Mouse (Mus musculus) bone marrow, adult 2 months (tissue): ENCODE results near the gene Slfn1.

Experiments used
- CTCF ChIP-seq: fragments of 200-500 bp; IDR thresholded peaks from 2 replicates; pipeline ENCODE4 v1.5.1; 2011; ENCODE audit warnings: low read length, control low read depth; ENCODE audit not compliant: control insufficient read depth, insufficient read depth
- POLR2A ChIP-seq: fragments of 200-500 bp; IDR thresholded peaks from 2 replicates; pipeline ENCODE4 v1.6.1; 2011; ENCODE audit warnings: low read depth, mild to moderate bottlenecking, control low read depth, low read length, borderline replicate concordance; ENCODE audit not compliant: control insufficient read depth

DNA sequence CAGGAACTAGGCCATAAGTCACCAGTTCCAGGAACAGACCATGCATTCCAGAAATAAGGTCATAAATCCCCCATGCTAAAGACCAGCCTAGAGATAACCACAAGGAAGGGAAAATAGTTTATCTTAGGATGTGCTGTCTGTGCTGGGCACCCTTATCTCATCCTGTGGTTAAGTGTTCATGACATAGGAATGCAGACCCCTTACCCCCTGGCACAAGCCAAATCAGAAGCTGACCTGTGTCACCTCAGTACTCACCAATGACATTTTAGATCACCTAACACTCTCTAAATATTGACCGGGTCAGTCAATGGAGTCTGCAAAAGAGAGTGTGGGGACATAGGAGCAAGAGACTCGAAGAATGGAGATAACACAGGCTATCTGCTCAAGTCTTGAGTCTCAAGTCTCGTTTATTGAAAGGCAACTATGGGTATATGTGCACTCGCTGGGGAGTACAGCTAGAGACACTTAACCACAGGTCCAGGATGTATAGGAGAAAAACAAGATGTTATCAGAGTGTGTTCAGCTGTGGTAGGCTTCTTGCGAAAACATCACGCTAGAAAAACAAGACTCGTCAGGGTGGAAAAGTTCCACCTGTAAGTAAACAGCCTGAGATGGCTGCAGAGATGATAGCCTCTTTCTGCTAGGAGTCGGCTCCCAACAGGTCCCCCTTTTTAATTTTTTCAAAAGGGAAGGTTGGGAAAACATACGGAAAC lies 37.0 kb upstream of the Slfn1 start:
- no peak for TF ChIP-seq CTCF
- TF ChIP-seq POLR2A, result no peak
